8 mouse cellular contexts compared by ENCODE assay signal in genomic region chr1:177382596-177383190, GRCm38 (mm10). TPM values are rescaled to one million over a fixed set of nuclear protein-coding genes. Genes with fewer than 3 reads are reported as not detected.
DNase-seq lines count a peak whose midpoint lies in the region; ATAC-seq lines count a peak whose summit lies in the region.

No protein-coding gene starts in this region.

- H3K4me2 ChIP-seq in midbrain, embryonic 11.5 days, result no peak overlapping the region
- no peak overlapping the region for H3K4me2 ChIP-seq in midbrain, embryonic 13.5 days (replicated peaks)

- no peak overlapping the region for H3K27ac ChIP-seq in midbrain, embryonic 11.5 days (ENCODE audit: low read depth, low read length)
- no peak overlapping the region for H3K27ac ChIP-seq in midbrain, embryonic 13.5 days
- H3K27ac ChIP-seq in limb, embryonic 10.5 days, result no peak overlapping the region

- intact Hi-C loops in heart, postnatal 10 days (cut with DNase I), result no loop called here

- no peaks in the 10 kb centered on the region for H3K4me1 ChIP-seq in midbrain, embryonic 11.5 days (ENCODE audit: control insufficient read depth, insufficient read depth, low read length)
- no peaks in the 10 kb centered on the region for H3K4me1 ChIP-seq in midbrain, embryonic 13.5 days (replicated peaks)
- H3K4me1 ChIP-seq in limb, embryonic 10.5 days, result peaks cover 4% of the 10 kb centered on the region; the same call in 1 of the 2 replicates

- H3K36me3 ChIP-seq in midbrain, embryonic 11.5 days (ENCODE audit: control insufficient read depth, insufficient read depth, low read length), result no peaks in the 10 kb centered on the region
- no peaks in the 10 kb centered on the region for H3K36me3 ChIP-seq in midbrain, embryonic 13.5 days
- H3K36me3 ChIP-seq in limb, embryonic 10.5 days, result no peaks in the 10 kb centered on the region

- no peaks in the 10 kb centered on the region for H3K9me3 ChIP-seq in midbrain, embryonic 11.5 days (ENCODE audit: control insufficient read depth, low read length)
- no peaks in the 10 kb centered on the region for H3K9me3 ChIP-seq in midbrain, embryonic 13.5 days
- H3K9me3 ChIP-seq in limb, embryonic 10.5 days (replicated peaks), result no peaks in the 10 kb centered on the region

- no peak overlapping the region for H3K9ac ChIP-seq in midbrain, embryonic 11.5 days (ENCODE audit: low read length)
- H3K9ac ChIP-seq in midbrain, embryonic 13.5 days (replicated peaks), result no peak overlapping the region

- no peak overlapping the region for H3K4me3 ChIP-seq in midbrain, embryonic 11.5 days (ENCODE audit: low read depth, low read length)
- no peak overlapping the region for H3K4me3 ChIP-seq in midbrain, embryonic 13.5 days (replicated peaks)
- no peak overlapping the region for H3K4me3 ChIP-seq in limb, embryonic 10.5 days

- 21% methylated on average over 16 of the region's 16 CpGs for WGBS in midbrain, embryonic 11.5 days
- WGBS in midbrain, embryonic 13.5 days, result 21% methylated on average over 16 of the region's 16 CpGs
- WGBS in limb, embryonic 10.5 days, result 12% methylated on average over 16 of the region's 16 CpGs

- DNase-seq in midbrain, embryonic 11.5 days (ENCODE audit: low spot score, missing footprints), result peak; percentile 88
- DNase-seq in c-Kit-positive CD71-negative TER-119-negative erythroid progenitor cells, embryonic 14.5 days (ENCODE audit: low read depth), result peak; percentile 54
- DNase-seq in heart, postnatal 10 days, result peak; percentile 35 to 68
- DNase-seq in limb, embryonic 10.5 days (ENCODE audit: low spot score), result peak; percentile 76
- DNase-seq in spleen, adult 12 weeks (ENCODE audit: low spot score), result peak; percentile 1
- DNase-seq in adipocyte (ENCODE audit: low spot score), result no peak
- DNase-seq in cerebellum, adult 18-20 months, result no peak

- H3K27me3 ChIP-seq in midbrain, embryonic 11.5 days (ENCODE audit: control insufficient read depth, insufficient read depth, low read length), result no peaks in the 10 kb centered on the region
- no peaks in the 10 kb centered on the region for H3K27me3 ChIP-seq in midbrain, embryonic 13.5 days
- no peaks in the 10 kb centered on the region for H3K27me3 ChIP-seq in limb, embryonic 10.5 days (ENCODE audit: low read depth, poor library complexity, severe bottlenecking)

- ATAC-seq in midbrain, embryonic 11.5 days (ENCODE audit: low FRiP score), result no peak
- ATAC-seq in midbrain, embryonic 13.5 days, result no peak

RNA-seq across cellular contexts. Expression of gene Zbtb18, which starts 59.5 kb away (rescaled TPM):
- 10.2 and 10.7 TPM in 2 replicates for polyA plus RNA-seq in midbrain, embryonic 11.5 days (2014; fragmentation: Nextera tagmentation; extraction: Ambion mirVana)
- polyA plus RNA-seq in midbrain, embryonic 13.5 days (2015; fragmentation: Nextera tagmentation; extraction: Ambion mirVana), result 14.0 and 20.6 TPM in 2 replicates
- total RNA-seq in heart, postnatal 10 days (2021), result 10 to 100 TPM; 38.2 to 41.3 TPM
- polyA plus RNA-seq in limb, embryonic 10.5 days (2016; fragmentation: Nextera tagmentation; extraction: Ambion mirVana), result 0.99 and 1.0 TPM in 2 replicates

Comparison
In these comparisons a context has a peak if more than half of its experiments do, and no peak if none do; other contexts are left out.
1. DNase-seq: peak in midbrain, embryonic 11.5 days (single experiment), c-Kit-positive CD71-negative TER-119-negative erythroid progenitor cells, embryonic 14.5 days (single experiment), heart, postnatal 10 days (2 of 2), limb, embryonic 10.5 days (single experiment) and spleen, adult 12 weeks (single experiment); none in adipocyte (single experiment) and cerebellum, adult 18-20 months (0 of 2).